Mouse (Mus musculus): ENCODE results near the gene Mrpl17. TPM values are rescaled to one million over a fixed set of nuclear protein-coding genes. Genes with fewer than 3 reads are reported as not detected.
A peak's percentile ranks its signal among the peaks of the same experiment; 100 is the strongest.
"Not testable (repeated sequence)": the region's sequence is repeated elsewhere in the genome, so short reads cannot be mapped to it uniquely, and the experiment has no call there.

Gene Mrpl17
- 201 and 217 TPM in 2 replicates for polyA plus RNA-seq (2015; fragmentation: Nextera tagmentation; extraction: Ambion mirVana)

DNA sequence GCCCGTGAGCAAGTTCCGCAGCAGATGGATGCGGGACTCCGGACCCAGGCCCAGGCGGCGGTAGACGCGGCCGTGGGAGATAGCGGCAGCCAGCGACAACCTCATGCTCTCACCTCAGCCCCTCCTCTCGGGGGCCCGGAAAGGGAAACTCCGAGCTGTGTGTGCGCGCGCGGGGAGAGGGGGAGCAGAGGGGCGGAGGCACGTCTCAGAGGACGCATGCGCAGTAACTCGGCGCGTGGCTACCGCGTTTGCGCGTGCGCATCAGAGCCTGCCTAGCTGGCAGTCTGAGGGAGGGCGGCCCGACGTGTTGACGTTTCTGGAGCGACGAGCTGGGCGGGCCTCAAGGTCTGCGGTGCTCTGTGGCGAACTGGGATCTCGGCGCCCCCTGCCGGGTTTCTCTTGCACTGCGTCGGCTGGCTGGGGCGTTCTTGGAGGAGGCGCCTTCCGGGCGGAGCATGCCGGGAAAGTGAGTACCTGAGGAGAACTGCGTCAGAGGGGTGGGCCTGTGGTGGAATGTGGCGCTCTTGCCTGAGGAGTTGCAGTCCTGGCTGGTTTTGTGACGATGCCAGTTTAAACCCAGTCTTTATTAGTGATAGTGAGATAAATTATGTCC lies at the start of gene Mrpl17:
Gene Mrpl17, minus strand, starts transcription at position 223 of the 613 bp plus-strand sequence.
- Histone ChIP-seq H3K27ac (peak within 1 kb of the TSS; percentile 83), H3K27me3 (no peaks in the 10 kb centered on the region), H3K36me3 (peaks cover 18% of the 10 kb centered on the region), H3K9me3 (no peaks in the 10 kb centered on the region), H3K4me2 (replicated peaks) (peak within 1 kb of the TSS; percentile 62), H3K4me1 (replicated peaks) (peaks cover 10% of the 10 kb centered on the region), H3K4me3 (replicated peaks) (peak within 1 kb of the TSS; percentile 67), H3K9ac (replicated peaks) (peak within 1 kb of the TSS; percentile 85)
- ATAC-seq: peak; percentile 98
- under 1% methylated on average over 52 of the region's 52 CpGs for WGBS

DNA sequence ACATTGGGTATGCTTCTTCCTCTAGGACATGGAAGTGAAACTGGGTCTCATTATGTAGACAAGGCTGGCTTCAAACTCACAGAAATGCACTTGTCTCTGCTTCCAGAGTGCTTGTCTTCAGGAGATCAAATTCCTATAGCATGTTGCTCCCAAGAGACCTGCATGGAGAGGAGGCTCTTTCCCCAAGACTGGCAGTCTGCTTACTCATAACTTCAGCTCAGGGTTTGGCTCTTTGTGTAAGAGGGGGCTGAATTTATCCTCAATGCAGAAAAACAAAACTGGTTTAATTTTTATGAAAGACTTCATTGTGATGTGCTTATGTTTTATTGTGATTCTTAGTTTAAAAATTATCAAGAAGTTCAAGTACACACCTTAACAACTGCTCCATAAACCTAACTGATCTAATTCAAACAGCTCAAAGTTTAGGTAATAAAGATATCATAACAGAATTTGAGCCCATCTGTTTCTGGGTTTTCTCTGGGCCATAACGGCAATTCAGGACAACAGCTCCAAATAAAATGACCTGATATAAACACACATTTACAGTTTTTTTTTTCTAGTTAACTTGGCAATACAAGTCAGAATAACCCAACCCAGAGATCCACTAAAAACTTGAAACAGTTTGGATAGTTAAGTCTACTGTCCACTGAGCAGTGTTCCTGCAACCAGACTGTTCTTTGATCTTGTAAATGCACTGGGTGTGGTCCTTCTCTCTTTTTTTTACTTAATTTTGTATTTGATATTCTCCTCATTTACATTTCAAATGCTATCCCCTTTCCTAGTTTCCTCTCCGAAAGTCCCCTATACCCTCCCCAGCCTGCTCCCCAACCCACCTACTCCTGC lies 45.0 kb upstream of the Mrpl17 start:
- not testable (repeated sequence) for H3K27ac ChIP-seq; H3K36me3 ChIP-seq; H3K4me1 ChIP-seq (replicated peaks); H3K9ac ChIP-seq (replicated peaks); ATAC-seq; H3K4me3 ChIP-seq (replicated peaks); H3K27me3 ChIP-seq; H3K4me2 ChIP-seq (replicated peaks); H3K9me3 ChIP-seq
- no CpG with 5 or more reads among the region's 2 CpGs for WGBS

DNA sequence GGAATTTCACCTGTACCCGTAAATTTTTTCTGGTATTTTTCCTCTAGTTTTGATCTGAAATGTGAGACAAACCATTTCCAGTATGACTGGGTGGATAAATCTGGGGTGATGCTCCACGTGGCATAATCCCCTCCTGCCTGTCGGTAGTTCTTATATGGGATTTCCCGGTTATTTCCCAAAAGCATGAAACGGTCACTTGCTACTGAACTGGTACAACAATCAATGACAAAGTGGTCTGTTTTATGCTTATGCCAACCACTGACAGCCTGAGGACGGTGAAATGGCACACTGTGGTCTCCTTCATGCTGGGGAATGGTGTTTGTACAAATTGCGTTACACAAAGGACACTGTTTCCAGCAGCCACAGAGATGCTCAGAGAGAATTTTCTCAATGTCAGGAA lies 13.4 kb upstream of the Mrpl17 start:
- Histone ChIP-seq H3K27me3 (no peaks in the 10 kb centered on the region), H3K4me2 (replicated peaks) (no peak overlapping the region), H3K4me1 (replicated peaks) (no peaks in the 10 kb centered on the region), H3K36me3 (no peaks in the 10 kb centered on the region), H3K9ac (replicated peaks) (no peak overlapping the region), H3K9me3 (no peaks in the 10 kb centered on the region), H3K27ac (no peak overlapping the region), H3K4me3 (replicated peaks) (no peak overlapping the region)
- WGBS: 82% methylated on average over 7 of the region's 7 CpGs
- no peak for ATAC-seq

DNA sequence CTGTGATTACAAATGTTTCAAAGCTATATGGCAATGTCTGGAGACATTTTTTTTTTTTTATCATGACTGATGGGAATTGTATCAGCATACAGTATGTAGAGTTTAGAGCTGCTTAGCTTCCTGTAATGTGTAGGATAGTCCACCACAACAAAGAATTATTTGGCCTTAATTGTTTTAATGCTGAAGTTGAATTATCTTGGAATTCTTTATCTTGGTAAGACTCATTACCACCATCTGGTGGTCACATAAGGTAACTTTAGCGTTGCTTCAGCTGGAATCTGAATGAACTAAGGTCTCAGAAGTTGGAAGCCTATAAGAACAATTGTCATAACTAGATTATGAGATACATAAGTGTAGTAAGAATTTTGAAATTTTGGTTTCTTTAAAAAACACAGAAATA lies 7.6 kb upstream of the Mrpl17 start:
- H3K4me1 ChIP-seq (replicated peaks): no peaks in the 10 kb centered on the region
- no peak overlapping the region for H3K9ac ChIP-seq (replicated peaks)
- no peak overlapping the region for H3K4me3 ChIP-seq (replicated peaks)
- no peaks in the 10 kb centered on the region for H3K36me3 ChIP-seq
- no peak overlapping the region for H3K27ac ChIP-seq
- no peak overlapping the region for H3K4me2 ChIP-seq (replicated peaks)
- 0 out of 2 replicates have a peak, but pooled peaks have one; percentile 24 for ATAC-seq
- 0% methylated on average over 1 of the region's 1 CpGs for WGBS
- no peaks in the 10 kb centered on the region for H3K9me3 ChIP-seq
- no peaks in the 10 kb centered on the region for H3K27me3 ChIP-seq

DNA sequence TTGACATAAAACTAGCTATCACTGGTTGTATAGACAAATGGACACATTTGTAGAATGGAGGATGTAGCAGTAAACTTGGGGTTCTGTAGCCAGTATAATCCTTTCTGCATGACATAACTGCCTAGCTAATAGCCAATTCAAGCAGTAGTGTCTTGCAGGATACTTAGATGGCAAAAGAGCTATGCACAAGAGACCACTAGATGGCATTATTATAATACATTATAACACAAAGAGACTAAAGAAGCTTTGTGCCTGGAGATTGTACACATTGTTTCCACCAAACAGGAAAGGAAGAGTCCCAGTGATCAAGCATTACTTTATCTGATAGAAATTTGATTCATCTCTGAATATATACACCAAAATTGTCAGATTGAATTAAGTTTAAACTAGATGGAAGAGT lies 5.8 kb upstream of the Mrpl17 start:
- no peak for ATAC-seq
- Histone ChIP-seq H3K27me3 (no peaks in the 10 kb centered on the region), H3K4me1 (replicated peaks) (no peaks in the 10 kb centered on the region), H3K27ac (no peak overlapping the region), H3K9me3 (no peaks in the 10 kb centered on the region), H3K4me3 (replicated peaks) (no peak overlapping the region), H3K9ac (replicated peaks) (no peak overlapping the region), H3K36me3 (no peaks in the 10 kb centered on the region), H3K4me2 (replicated peaks) (no peak overlapping the region)

DNA sequence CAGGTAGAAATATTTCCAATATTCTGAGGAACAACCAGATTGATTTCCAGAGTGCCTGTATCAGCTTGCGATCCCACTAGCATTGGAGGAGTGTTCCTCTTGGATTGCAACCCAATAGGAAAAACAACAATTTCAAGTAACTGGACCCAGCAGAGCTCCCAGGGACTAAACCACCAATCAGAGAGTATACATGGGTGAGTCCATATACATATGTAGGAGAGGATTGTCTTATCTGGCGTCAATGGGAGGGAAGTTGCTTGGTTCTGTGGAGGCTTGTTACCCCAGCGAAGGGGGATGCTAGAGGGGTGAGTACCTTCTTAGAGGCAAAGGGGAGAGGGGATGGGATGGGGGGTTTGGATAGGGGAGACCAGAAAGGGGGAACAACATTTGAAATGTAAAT lies 2.4 kb upstream of the Mrpl17 start:
- Histone ChIP-seq H3K4me2 (replicated peaks) (no peak overlapping the region), H3K27ac (no peak overlapping the region), H3K9ac (replicated peaks) (no peak overlapping the region), H3K4me3 (replicated peaks) (no peak overlapping the region), H3K9me3 (no peaks in the 10 kb centered on the region), H3K36me3 (peaks cover 11% of the 10 kb centered on the region), H3K4me1 (replicated peaks) (peaks cover 10% of the 10 kb centered on the region), H3K27me3 (no peaks in the 10 kb centered on the region)
- ATAC-seq: no peak
- 88% methylated on average over 3 of the region's 3 CpGs for WGBS

DNA sequence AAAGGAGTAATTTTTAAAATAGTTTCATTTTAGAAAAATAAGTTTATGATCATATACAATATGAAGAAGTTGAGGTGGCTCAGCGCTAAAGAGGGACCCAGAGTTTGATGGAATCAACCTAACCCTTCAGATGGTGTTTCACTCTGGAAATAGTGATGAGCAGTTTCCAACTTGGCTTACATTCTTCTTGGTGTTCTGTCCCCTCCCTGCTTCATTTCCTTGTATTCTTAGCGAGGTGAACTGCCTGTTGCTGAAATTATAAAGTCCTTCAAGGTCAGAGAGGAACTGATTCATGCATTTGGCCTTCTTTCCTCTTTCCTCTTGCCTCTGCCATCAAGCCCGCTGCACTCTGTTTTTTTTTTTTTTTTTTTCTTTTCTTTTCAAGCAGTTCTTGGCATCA lies 1.7 kb upstream of the Mrpl17 start:
- WGBS: 80% methylated on average over 3 of the region's 3 CpGs
- Histone ChIP-seq H3K27ac (no peak overlapping the region), H3K9ac (replicated peaks) (no peak overlapping the region), H3K27me3 (no peaks in the 10 kb centered on the region), H3K36me3 (peaks cover 14% of the 10 kb centered on the region), H3K4me3 (replicated peaks) (no peak overlapping the region), H3K9me3 (no peaks in the 10 kb centered on the region), H3K4me2 (replicated peaks) (no peak overlapping the region), H3K4me1 (replicated peaks) (peaks cover 10% of the 10 kb centered on the region)
- ATAC-seq: no peak

DNA sequence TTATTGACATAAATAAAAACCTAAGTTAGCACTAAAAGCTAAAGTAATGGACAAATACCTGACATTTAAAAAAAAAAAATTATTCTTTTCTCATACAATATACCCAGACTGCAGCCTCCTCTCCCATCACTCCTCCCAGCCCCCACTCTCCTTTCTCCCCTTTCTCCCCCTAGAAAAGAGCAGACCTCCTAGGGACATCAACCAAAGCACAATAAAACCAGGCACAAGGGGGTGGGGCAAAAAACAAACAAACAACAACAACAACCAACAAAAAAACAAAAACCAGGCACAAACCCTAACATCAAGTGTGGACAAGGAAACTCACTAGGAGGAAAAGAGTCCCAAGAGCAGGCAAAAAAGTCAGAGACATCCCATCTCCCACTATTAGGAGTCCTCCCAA lies 617 bp upstream of the Mrpl17 start:
- no peaks in the 10 kb centered on the region for H3K9me3 ChIP-seq
- ATAC-seq: peak; percentile 34
- no peak overlapping the region for H3K4me3 ChIP-seq (replicated peaks)
- H3K4me1 ChIP-seq (replicated peaks): peaks cover 10% of the 10 kb centered on the region
- H3K27me3 ChIP-seq: no peaks in the 10 kb centered on the region
- H3K9ac ChIP-seq (replicated peaks): no peak overlapping the region
- peaks cover 18% of the 10 kb centered on the region for H3K36me3 ChIP-seq
- no peak overlapping the region for H3K27ac ChIP-seq
- H3K4me2 ChIP-seq (replicated peaks): peak overlapping the region; percentile 28; the same call in 1 of the 2 replicates

DNA sequence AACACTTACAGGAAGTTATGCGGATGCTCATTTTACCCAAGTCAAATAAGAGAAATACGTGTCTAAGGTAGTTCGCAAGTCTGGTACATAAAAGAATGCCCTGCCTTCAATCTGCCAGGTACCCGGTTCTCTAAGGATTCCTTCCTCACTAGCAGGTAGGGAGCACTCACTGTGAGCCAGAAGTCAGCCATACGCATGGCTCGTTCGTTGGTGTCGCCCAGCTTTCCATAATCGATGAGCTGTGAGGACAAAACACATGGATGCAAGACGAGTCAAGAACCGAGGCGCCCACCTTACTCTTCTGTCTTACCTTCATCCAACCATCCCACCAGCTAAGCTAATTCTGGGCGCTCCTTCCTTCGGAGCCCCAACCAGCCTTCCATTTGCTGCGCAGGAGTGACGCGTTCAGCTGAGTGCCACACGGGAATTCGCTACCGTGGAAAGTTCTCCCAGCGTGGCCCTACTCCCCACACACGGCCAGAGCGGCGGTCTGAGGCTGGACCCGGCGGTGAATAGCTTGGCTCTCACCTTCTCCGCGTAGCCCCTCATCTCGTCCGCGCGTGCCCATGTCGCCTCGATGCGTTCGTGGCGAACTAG lies 521 bp downstream of the Mrpl17 start:
- Histone ChIP-seq H3K27ac (peak overlapping the region; percentile 83), H3K9ac (replicated peaks) (peak overlapping the region; percentile 85), H3K36me3 (peaks cover 18% of the 10 kb centered on the region), H3K4me1 (replicated peaks) (peaks cover 10% of the 10 kb centered on the region), H3K9me3 (no peaks in the 10 kb centered on the region), H3K4me2 (replicated peaks) (peak overlapping the region; percentile 62), H3K27me3 (no peaks in the 10 kb centered on the region), H3K4me3 (replicated peaks) (peak overlapping the region; percentile 67)
- ATAC-seq: no peak
- 5% methylated on average over 37 of the region's 37 CpGs for WGBS

DNA sequence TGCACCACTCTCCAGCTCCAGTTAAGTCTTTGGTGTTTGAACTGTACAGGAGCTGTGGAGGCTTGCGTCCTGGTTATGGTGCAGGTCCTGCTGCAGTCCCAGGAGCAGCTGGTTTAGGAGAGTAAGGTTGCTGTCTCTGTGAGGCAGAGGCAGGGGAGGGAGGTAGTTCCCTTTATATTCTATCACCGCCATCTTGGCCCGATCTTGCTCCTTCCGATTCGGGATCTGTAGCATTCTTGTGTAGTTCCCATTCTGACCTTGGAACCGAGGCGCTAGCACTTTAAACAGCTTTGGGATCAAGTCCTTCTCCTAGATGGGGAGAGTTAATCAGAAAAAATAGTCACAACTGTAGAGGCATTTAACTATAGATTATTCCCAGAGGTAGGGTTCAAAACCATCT lies 1.1 kb downstream of the Mrpl17 start:
- Histone ChIP-seq H3K27ac (no peak overlapping the region), H3K9ac (replicated peaks) (peak overlapping the region; percentile 85), H3K27me3 (no peaks in the 10 kb centered on the region), H3K4me1 (replicated peaks) (peaks cover 10% of the 10 kb centered on the region), H3K4me3 (replicated peaks) (peak overlapping the region; percentile 67), H3K4me2 (replicated peaks) (peak overlapping the region; percentile 62), H3K36me3 (peaks cover 18% of the 10 kb centered on the region), H3K9me3 (no peaks in the 10 kb centered on the region)
- no peak for ATAC-seq
- 91% methylated on average over 7 of the region's 7 CpGs for WGBS

DNA sequence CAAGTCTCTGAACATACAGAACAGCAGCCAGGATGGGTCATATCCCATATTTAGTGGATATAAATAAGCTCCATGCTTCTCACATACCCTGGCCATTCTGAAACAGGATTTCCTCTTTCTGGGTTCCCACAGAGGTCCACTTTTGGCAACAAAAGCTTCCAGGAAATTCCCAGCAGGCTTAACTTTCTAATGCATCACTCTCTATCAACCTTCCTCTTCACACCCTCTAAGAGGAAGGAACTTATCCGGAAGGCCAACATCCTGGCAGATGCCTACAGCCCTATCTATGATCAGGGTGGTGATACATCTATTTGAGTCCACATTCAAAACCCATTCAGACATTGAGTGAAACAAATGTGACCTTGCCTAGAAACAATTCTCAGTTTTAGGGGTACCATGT lies 2.5 kb downstream of the Mrpl17 start:
- 98% methylated on average over 1 of the region's 1 CpGs for WGBS
- ATAC-seq: no peak
- Histone ChIP-seq H3K27me3 (no peaks in the 10 kb centered on the region), H3K4me2 (replicated peaks) (no peak overlapping the region), H3K9ac (replicated peaks) (no peak overlapping the region), H3K9me3 (no peaks in the 10 kb centered on the region), H3K4me1 (replicated peaks) (peaks cover 10% of the 10 kb centered on the region), H3K27ac (no peak overlapping the region), H3K36me3 (peaks cover 18% of the 10 kb centered on the region), H3K4me3 (replicated peaks) (no peak overlapping the region)

DNA sequence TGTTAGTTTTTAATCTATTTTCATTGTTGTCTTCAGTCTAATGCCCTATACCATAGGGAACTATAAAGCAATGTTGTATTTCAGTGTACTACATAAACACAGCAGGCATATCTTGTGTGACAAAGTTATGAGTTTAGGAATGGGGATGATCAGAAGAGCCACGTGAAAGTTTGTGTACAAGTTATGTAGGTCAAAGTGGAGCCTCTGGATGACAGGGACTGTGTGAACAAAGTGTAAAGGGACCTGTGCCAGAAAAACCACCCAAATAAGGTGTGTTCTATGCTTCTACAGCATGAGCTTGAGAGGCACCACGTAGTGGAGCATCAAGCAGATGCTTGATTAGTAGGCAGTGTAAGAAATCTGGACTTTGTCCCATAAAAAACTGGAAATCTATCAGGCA lies 4.2 kb downstream of the Mrpl17 start:
- Histone ChIP-seq H3K4me2 (replicated peaks) (no peak overlapping the region), H3K36me3 (peaks cover 18% of the 10 kb centered on the region), H3K4me3 (replicated peaks) (no peak overlapping the region), H3K27ac (no peak overlapping the region), H3K9me3 (no peaks in the 10 kb centered on the region), H3K27me3 (no peaks in the 10 kb centered on the region), H3K4me1 (replicated peaks) (peaks cover 10% of the 10 kb centered on the region), H3K9ac (replicated peaks) (no peak overlapping the region)
- 76% methylated on average over 2 of the region's 2 CpGs for WGBS
- ATAC-seq: no peak
